Mouse (Mus musculus) midbrain, embryonic 11.5 days (tissue): ENCODE measurements around the gene Galnt12. TPM values are rescaled to one million over a fixed set of nuclear protein-coding genes. Genes with fewer than 3 reads are reported as not detected.

Source experiments
- ATAC-seq: fragments of 200-750 bp; cut with Nextera tagmentation; 2 replicates; pipeline ENCODE4 v1.8.0; 2017; ENCODE audit warnings: moderate TSS enrichment, moderate library complexity; ENCODE audit not compliant: low FRiP score
- DNase-seq: peaks from one replicate; pipeline ENCODE4 v3.0.0; 2015; ENCODE audit warnings: low spot score; ENCODE audit errors: missing footprints
- H3K27ac ChIP-seq: fragments of 300-500 bp; sonication (generic); 2 replicates; pipeline ENCODE4 v1.5.1; 2014; ENCODE audit warnings: low read depth, low read length
- H3K27me3 ChIP-seq: fragments of 300-500 bp; sonication (generic); 2 replicates; pipeline ENCODE4 v1.6.1; 2014; ENCODE audit warnings: mild to moderate bottlenecking, low read length, moderate library complexity, mixed read lengths; ENCODE audit not compliant: control insufficient read depth, insufficient read depth
- H3K36me3 ChIP-seq: fragments of 300-500 bp; sonication (generic); 2 replicates; pipeline ENCODE4 v1.6.1; 2014; ENCODE audit warnings: mild to moderate bottlenecking, low read length, moderate library complexity, mixed read lengths; ENCODE audit not compliant: control insufficient read depth, insufficient read depth
- H3K4me1 ChIP-seq: fragments of 300-500 bp; sonication (generic); 2 replicates; pipeline ENCODE4 v1.6.1; 2014; ENCODE audit warnings: low read length; ENCODE audit not compliant: control insufficient read depth, insufficient read depth
- H3K4me2 ChIP-seq: fragments of 300-500 bp; sonication (generic); 2 replicates; pipeline ENCODE4 v1.6.1; 2014; ENCODE audit warnings: mild to moderate bottlenecking, moderate library complexity
- H3K4me3 ChIP-seq: fragments of 300-500 bp; sonication (generic); 2 replicates; pipeline ENCODE4 v1.5.1; 2014; ENCODE audit warnings: low read depth, low read length
- H3K9ac ChIP-seq: fragments of 300-500 bp; sonication (generic); 2 replicates; pipeline ENCODE4 v1.6.1; 2014; ENCODE audit warnings: low read length
- H3K9me3 ChIP-seq: fragments of 300-500 bp; sonication (generic); 2 replicates; pipeline ENCODE4 v1.6.1; 2016; ENCODE audit warnings: low read length; ENCODE audit not compliant: control insufficient read depth
- WGBS: fragments of 180-500 bp; shearing (Covaris S2); extraction: QIAGEN DNeasy Blood & Tissue Kit; methylation state at CpG from one replicate; pipeline ENCODE4 v1.1.7; 2014; 5-methylcytosine and 5-hydroxymethylcytosine counted together
- polyA plus RNA-seq: library from polyadenylated mRNA; unstranded; fragments of >200 nt; fragmentation: Nextera tagmentation; extraction: Ambion mirVana; gene quantifications from 2 replicates; pipeline ENCODE4 v1.2.1, GENCODE M21; 2014

The Galnt12 gene
- polyA plus RNA-seq, 1 experiment from 2014 or later, result 6.1 TPM

DNA sequence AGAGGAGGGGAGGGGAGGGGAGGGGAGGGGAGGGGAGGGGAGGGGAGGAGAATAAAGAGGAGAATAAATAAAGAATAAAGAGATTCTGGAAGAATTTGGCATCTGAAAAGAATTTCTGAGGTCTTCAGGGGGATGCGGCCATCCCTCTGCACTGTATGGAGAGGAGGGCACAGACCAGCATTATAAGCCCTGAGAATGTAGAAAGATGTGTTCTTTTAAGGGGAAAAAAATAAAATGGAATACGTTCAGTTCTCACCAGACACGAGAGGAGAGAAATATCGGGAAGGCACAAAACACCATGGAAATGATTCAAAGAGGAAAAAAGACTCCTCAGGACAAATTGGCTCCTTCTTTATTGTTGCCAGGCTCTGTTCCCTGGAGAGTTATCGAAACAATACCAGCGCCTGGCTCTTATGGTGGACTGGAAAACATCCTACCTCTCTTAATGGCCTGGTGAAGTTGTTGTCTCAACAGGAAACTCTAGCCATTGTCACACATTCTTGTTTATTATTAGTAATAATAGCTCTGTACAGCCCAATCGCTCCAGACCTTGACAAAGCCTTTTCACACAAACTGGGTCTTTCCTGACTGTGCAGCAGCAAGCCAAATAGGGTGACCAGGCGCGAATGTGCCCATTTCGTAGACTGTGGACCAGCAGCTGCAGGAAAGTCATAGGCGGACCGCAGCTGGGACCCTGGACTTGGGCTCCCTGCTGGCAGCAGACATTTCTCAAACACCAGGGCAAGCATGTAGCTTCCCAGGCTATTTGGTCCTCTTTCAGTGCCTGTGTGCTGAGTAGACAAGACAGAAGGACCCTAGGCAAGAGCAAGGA lies 70.3 kb downstream of the Galnt12 start:
- 69% methylated on average over 12 of the region's 12 CpGs for WGBS
- DNase-seq (peak; percentile 80), ATAC-seq (no peak)
- Histone ChIP-seq H3K27ac (no peak overlapping the region), H3K27me3 (no peaks in the 10 kb centered on the region), H3K4me2 (no peak overlapping the region), H3K36me3 (no peaks in the 10 kb centered on the region), H3K9ac (no peak overlapping the region), H3K4me3 (no peak overlapping the region), H3K9me3 (no peaks in the 10 kb centered on the region; the same call in 1 of the 2 replicates), H3K4me1 (peaks cover 9% of the 10 kb centered on the region; the same call in 1 of the 2 replicates)

DNA sequence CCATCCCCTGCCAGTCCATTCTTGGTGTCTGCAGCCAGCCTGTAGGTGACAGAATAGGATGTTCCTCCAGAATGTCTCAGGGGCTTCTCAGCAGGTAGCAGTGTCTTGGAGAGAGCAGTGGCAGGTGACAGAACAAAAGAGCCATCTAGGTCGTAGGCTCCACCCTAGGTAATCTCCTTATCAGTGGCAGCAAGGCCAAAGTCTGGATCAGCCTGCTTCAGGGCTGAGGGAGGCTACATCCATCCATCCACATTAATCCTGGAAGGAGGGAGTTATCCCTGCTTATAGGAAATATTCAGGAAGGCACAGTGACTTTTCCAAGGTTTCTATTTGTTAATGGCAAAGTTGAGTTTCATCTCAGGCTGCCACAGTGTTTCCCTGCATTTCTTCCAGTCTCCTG lies 80.6 kb downstream of the Galnt12 start:
- no peaks in the 10 kb centered on the region for H3K27me3 ChIP-seq
- 39% methylated on average over 1 of the region's 1 CpGs for WGBS
- no peak overlapping the region for H3K4me2 ChIP-seq
- no peaks in the 10 kb centered on the region for H3K9me3 ChIP-seq
- H3K9ac ChIP-seq, result no peak overlapping the region
- no peak for ATAC-seq
- no peak overlapping the region for H3K27ac ChIP-seq
- no peaks in the 10 kb centered on the region for H3K4me1 ChIP-seq
- H3K4me3 ChIP-seq, result no peak overlapping the region
- no peaks in the 10 kb centered on the region for H3K36me3 ChIP-seq
- no peak for DNase-seq

Other genes starting within 250 kb of the Galnt12 start
- gene Gabbr2, start 100.0 kb upstream of the Galnt12 start, polyA plus RNA-seq, result 0.38 and 0.39 TPM in 2 replicates
- 2.0 and 3.2 TPM in 2 replicates for gene Anks6, start 34.5 kb upstream of the Galnt12 start, polyA plus RNA-seq
- gene Col15a1, start 116.3 kb downstream of the Galnt12 start, polyA plus RNA-seq, result 2.9 TPM in 2 replicates